Mouse (Mus musculus) cerebellum, adult 2 months (tissue): ENCODE results near the gene Dgkb.

ENCODE experiments used
- CTCF ChIP-seq: fragments of 200-500 bp; IDR thresholded peaks from 2 replicates; pipeline ENCODE4 v1.5.1; 2011; ENCODE audit warnings: low read depth, mild to moderate bottlenecking, control low read depth, low read length, moderate library complexity, borderline replicate concordance; ENCODE audit not compliant: insufficient read depth
- POLR2A ChIP-seq: fragments of 200-500 bp; IDR thresholded peaks from 2 replicates; pipeline ENCODE4 v1.6.1; 2011; ENCODE audit warnings: low read length, control low read depth, borderline replicate concordance; ENCODE audit not compliant: insufficient read depth

GRCm38 (mm10) chr12:38508195-38508594 lies 690.7 kb downstream of the Dgkb start:
- no peak for TF ChIP-seq CTCF
- TF ChIP-seq POLR2A, result no peak
